Mouse (Mus musculus) R1 (cell line): ENCODE measurements around the gene Shisa6.

Experiments used
- DNase-seq: peaks from one replicate; pipeline ENCODE4 v3.0.0-alpha.2; 2018; ENCODE audit warnings: low read depth, low spot score

Shisa6 gene

DNA sequence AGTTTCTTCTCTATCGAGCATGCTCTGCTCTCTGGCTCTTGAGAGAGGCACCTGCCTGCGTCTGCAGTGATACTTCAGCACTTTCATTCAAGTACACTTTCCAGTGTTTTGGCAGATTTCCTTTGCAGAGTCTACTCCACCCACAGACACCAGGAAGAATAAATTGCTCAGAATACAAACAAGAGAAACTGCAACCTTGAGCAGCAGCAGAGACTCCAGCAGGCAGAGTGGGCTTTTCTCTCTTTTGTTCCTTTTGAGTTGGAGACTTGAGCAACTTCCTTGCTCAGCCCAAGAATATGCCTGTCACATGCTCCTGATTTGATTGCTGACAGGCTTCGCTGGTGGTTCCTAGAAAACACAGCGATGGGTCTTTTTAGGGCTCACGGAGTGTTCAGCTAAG lies 278.6 kb downstream of the Shisa6 start:
- no peak for DNase-seq

GRCm38 (mm10) chr11:66236557-66236956 lies 289.2 kb downstream of the Shisa6 start:
- DNase-seq, result no peak

- no peak for DNase-seq
These were observed 292.9 kb downstream of the Shisa6 start for GRCm38 (mm10) chr11:66232891-66233290.

DNA sequence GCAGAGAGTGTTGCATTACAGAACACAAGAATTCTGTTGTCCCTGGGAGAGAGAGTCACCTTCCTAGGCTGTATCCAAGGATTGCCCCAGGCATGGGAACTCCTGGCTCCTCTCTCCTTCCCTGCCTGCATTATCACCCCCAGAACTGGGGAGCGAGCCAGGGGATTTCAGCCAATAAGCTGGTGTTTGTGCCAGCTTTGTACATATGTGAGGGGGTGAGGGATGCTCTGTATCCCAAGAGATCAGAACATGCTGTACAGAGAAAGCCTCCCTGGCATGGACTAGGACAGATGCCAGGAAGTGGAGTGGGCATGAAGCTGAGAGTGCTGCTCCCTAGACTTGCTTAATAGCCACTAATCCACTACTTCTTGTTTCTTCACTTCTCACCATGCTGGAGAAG lies 303.6 kb downstream of the Shisa6 start:
- DNase-seq, result no peak

DNA sequence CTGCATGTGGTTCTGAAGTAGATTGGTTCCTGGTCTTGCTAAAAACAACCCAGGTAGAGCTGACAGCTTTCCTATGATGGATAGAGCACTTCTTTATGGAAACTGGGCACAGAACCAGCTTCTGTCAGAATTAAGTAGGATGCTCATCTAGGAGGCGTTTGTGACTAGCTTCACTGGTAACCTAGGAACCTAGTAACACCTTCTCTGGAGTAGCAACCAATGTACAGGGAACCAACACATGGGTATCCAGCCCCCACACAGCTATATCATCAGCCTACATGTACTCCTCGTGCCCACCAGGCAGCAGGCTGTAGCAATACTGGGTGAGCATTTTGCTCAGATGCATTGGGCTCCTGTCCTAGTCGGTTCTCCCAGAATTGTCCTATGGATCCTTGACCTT lies 307.3 kb downstream of the Shisa6 start:
- no peak for DNase-seq

- DNase-seq, result peak; percentile 5
These were observed 337.0 kb downstream of the Shisa6 start for GRCm38 (mm10) chr11:66188627-66189287.

DNA sequence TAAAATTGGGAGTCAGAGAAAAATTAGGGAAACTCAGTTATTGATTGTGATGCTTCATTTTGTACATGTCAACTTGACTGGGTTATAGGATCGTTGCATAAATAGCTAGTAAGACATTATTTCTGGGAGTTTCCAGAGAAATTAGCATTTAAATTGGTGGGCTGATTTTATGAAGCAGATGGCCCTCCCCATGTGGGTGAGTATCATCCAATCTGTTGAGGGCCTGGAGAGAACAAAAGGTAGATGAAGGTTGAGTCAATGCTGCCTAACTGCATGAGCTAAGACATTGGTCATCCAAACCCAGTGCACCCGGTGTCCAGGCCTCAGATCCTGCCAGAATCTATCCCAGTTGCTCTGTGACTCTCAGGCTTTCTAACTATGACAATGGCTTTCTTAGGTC lies 337.6 kb downstream of the Shisa6 start:
- no peak for DNase-seq

- no peak for DNase-seq
These were observed 348.0 kb downstream of the Shisa6 start for GRCm38 (mm10) chr11:66177781-66178180.

- DNase-seq, result peak; percentile 96
These were observed 357.7 kb downstream of the Shisa6 start, which contains the start of gene Dnah9 for GRCm38 (mm10) chr11:66167801-66168651. TSS of gene Dnah9 (minus strand) at chr11:66168551.

GRCm38 (mm10) chr11:66164022-66164421 lies 361.7 kb downstream of the Shisa6 start:
- no peak for DNase-seq
